Mouse (Mus musculus) limb, embryonic 14.5 days (tissue): ENCODE results near the gene Btn2a2. TPM values are rescaled to one million over a fixed set of nuclear protein-coding genes. Genes with fewer than 3 reads are reported as not detected.
A peak's percentile ranks its signal among the peaks of the same experiment; 100 is the strongest.

Experiments used
- ATAC-seq: fragments of 200-750 bp; cut with Nextera tagmentation; 2 replicates; pipeline ENCODE4 v1.8.0; 2017; ENCODE audit warnings: low read depth, moderate number of reproducible peaks, moderate TSS enrichment; ENCODE audit not compliant: low FRiP score
- DNase-seq: peaks from one replicate; pipeline ENCODE4 v3.0.0-alpha.2; 2015; ENCODE audit warnings: low spot score
- H3K27ac ChIP-seq: fragments of 300-500 bp; sonication (generic); replicated peaks from 2 replicates; pipeline ENCODE4 v1.5.1; 2014; ENCODE audit warnings: low read depth, mild to moderate bottlenecking, low read length, moderate library complexity, mixed read lengths
- H3K27me3 ChIP-seq: fragments of 300-500 bp; sonication (generic); 2 replicates; pipeline ENCODE4 v1.6.1; 2014; ENCODE audit warnings: low read length, mixed read lengths; ENCODE audit not compliant: control insufficient read depth, insufficient read depth
- H3K36me3 ChIP-seq: fragments of 300-500 bp; sonication (generic); 2 replicates; pipeline ENCODE4 v1.6.1; 2014; ENCODE audit warnings: mild to moderate bottlenecking, low read length, moderate library complexity, mixed read lengths; ENCODE audit not compliant: control insufficient read depth, insufficient read depth
- H3K4me1 ChIP-seq: fragments of 300-500 bp; sonication (generic); 2 replicates; pipeline ENCODE4 v1.6.1; 2014; ENCODE audit warnings: antibody characterized with exemption, low read length, mixed read lengths; ENCODE audit not compliant: control insufficient read depth, insufficient read depth
- H3K4me2 ChIP-seq: fragments of 300-500 bp; sonication (generic); replicated peaks from 2 replicates; pipeline ENCODE4 v1.6.1; 2014; ENCODE audit warnings: low read depth, mild to moderate bottlenecking, low read length, moderate library complexity; ENCODE audit not compliant: severe bottlenecking
- H3K4me3 ChIP-seq: fragments of 300-500 bp; sonication (generic); replicated peaks from 2 replicates; pipeline ENCODE4 v1.5.1; 2014; ENCODE audit warnings: low read length
- H3K9ac ChIP-seq: fragments of 300-500 bp; sonication (generic); 2 replicates; pipeline ENCODE4 v1.6.1; 2014; ENCODE audit warnings: mild to moderate bottlenecking, low read depth, low read length, moderate library complexity; ENCODE audit not compliant: severe bottlenecking
- H3K9me3 ChIP-seq: fragments of 300-500 bp; sonication (generic); 2 replicates; pipeline ENCODE4 v1.6.1; 2016; ENCODE audit warnings: low read length; ENCODE audit not compliant: control insufficient read depth
- POLR2A ChIP-seq: fragments of 200-500 bp; IDR thresholded peaks from 2 replicates; pipeline ENCODE4 v1.8.0; 2012; ENCODE audit warnings: inconsistent platforms, mild to moderate bottlenecking, moderate library complexity, borderline replicate concordance; ENCODE audit not compliant: insufficient read depth, insufficient read length; ENCODE audit errors: extremely low read depth
- WGBS: fragments of 180-500 bp; shearing (Covaris S2); extraction: QIAGEN DNeasy Blood & Tissue Kit; methylation state at CpG from one replicate; pipeline ENCODE4 v1.1.7; 2014; 5-methylcytosine and 5-hydroxymethylcytosine counted together
- polyA plus RNA-seq, 2 experiments: library from polyadenylated mRNA; depleted of rRNA in 1 of 2; stranded (reverse) in 1 of 2; unstranded in 1 of 2; fragments of >200 nt; fragmentation: Nextera tagmentation in 1 of 2; extraction: Ambion mirVana in 1 of 2; gene quantifications; 2 replicates each; pipeline versions ENCODE4 v1.2.1 to v1.2.3; 2012 to 2014

Btn2a2 gene
- polyA plus RNA-seq, 2 experiments: 0.62 to 0.89 TPM

GRCm38 (mm10) chr13:23453362-23453862, 35.2 kb downstream of the Btn2a2 start:
- no peaks in the 10 kb centered on the region for H3K4me1 ChIP-seq
- H3K27ac ChIP-seq: peak overlapping the region; percentile 67
- ATAC-seq (peak; percentile 86), DNase-seq (peak; percentile 87)
- H3K9me3 ChIP-seq: no peaks in the 10 kb centered on the region
- H3K4me2 ChIP-seq: peak overlapping the region; percentile 43
- H3K4me3 ChIP-seq: peak overlapping the region; percentile 54
- no peaks in the 10 kb centered on the region for H3K36me3 ChIP-seq
- peak overlapping the region; percentile 61 for H3K9ac ChIP-seq
- WGBS: under 1% methylated on average over 25 of the region's 25 CpGs
- TF ChIP-seq POLR2A: peak; percentile 59; the same call in 1 of the 2 replicates
- no peaks in the 10 kb centered on the region for H3K27me3 ChIP-seq

GRCm38 (mm10) chr13:23450398-23450797, 38.3 kb downstream of the Btn2a2 start:
- 2% methylated on average over 15 of the region's 15 CpGs for WGBS
- peak; percentile 95 for DNase-seq
- H3K4me1 ChIP-seq: no peaks in the 10 kb centered on the region
- H3K27me3 ChIP-seq: no peaks in the 10 kb centered on the region
- H3K27ac ChIP-seq: 0 out of 2 replicates have a peak overlapping the region, but pooled peaks have one; percentile 22
- H3K9me3 ChIP-seq: no peaks in the 10 kb centered on the region
- peak overlapping the region; percentile 51 for H3K9ac ChIP-seq
- no peak for TF ChIP-seq POLR2A
- peak overlapping the region; percentile 56 for H3K4me2 ChIP-seq
- no peak; the same call in 1 of the 2 replicates for ATAC-seq
- H3K4me3 ChIP-seq: peak overlapping the region; percentile 48
- no peaks in the 10 kb centered on the region for H3K36me3 ChIP-seq

DNA sequence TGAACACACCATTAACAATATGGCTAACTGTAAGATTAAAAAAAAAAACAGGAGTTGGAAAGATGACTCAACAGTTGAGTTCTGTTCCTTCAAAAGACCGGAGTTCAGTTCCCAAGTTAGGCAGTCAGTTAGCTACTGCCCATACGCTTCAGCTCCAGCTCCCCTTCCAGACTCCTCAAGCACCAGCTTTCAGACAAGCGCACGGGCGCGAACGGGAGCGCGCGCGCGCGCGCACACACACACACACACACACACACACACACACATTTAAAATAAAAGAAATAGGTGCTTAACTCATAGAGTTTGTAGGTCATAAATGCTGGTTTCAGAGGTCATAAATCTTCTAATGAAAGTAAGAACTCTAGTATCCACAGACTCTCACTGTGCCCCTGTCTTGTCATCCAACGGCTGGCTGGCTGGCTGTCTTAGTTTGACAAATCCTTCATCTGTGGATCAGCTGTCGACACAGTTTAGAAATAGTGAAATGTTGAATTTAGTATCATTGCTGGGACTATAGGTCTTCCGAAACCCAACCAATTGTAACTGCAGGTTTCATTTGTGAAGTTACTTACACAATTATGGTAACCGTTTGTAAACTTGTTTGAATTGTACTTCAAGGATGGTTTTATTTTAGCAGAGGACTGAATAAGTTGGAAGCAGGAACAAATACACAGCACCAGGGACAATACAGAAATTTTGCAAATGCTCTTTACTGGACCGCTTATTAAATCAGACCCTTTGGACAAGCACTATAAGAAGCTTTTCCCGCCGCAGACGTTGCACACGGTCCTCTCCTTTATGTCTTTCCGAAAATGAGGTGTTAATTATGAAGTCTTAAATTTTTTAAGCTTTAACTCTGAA, 39.2 kb downstream of the Btn2a2 start:
- under 1% methylated on average over 24 of the region's 24 CpGs for WGBS

GRCm38 (mm10) chr13:23448758-23449157, 39.9 kb downstream of the Btn2a2 start:
- no peaks in the 10 kb centered on the region for H3K9me3 ChIP-seq
- DNase-seq (no peak), ATAC-seq (no peak)
- peak overlapping the region; percentile 48 for H3K4me3 ChIP-seq
- no peaks in the 10 kb centered on the region for H3K36me3 ChIP-seq
- H3K27ac ChIP-seq: no peak overlapping the region
- H3K9ac ChIP-seq: no peak overlapping the region
- H3K27me3 ChIP-seq: no peaks in the 10 kb centered on the region
- 0 out of 2 replicates have a peak, but pooled peaks cover 4% of the 10 kb centered on the region for H3K4me1 ChIP-seq
- H3K4me2 ChIP-seq: peak overlapping the region; percentile 56
- 48% methylated on average over 3 of the region's 3 CpGs for WGBS
- TF ChIP-seq POLR2A: no peak

More for the DNA sequence above, 39.2 kb downstream of the Btn2a2 start:
- Histone ChIP-seq H3K4me2 (peak overlapping the region; percentile 56), H3K9ac (peak overlapping the region; percentile 51), H3K9me3 (no peaks in the 10 kb centered on the region), H3K27ac (0 out of 2 replicates have a peak overlapping the region, but pooled peaks have one; percentile 39), H3K4me1 (0 out of 2 replicates have a peak, but pooled peaks cover under 1% of the 10 kb centered on the region), H3K4me3 (peak overlapping the region; percentile 48), H3K27me3 (no peaks in the 10 kb centered on the region), H3K36me3 (no peaks in the 10 kb centered on the region)
- peak; percentile 88 for DNase-seq
- no peak for TF ChIP-seq POLR2A
- peak; percentile 20; the same call in 1 of the 2 replicates for ATAC-seq

DNA sequence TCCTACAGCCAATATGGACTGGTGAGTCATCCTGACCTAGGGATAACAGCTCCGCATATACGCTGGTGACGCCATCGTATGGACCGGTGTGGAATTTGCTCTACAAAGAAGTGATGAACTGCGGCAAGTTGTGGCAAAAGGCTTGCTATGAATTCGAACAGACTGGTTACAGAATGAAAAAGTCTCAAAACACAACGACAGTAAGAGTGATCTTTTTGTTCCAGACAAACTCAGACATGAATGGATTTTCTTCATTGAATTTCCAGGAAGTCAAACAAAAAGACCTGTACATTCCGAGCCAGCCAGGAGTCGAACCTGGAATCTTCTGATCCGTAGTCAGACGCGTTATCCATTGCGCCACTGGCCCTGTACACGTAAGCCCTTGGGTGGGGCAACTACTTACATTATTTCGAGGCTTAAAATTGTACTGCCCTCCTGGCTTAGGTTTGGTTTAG, 42.1 kb downstream of the Btn2a2 start:
- H3K4me1 ChIP-seq: 0 out of 2 replicates have a peak, but pooled peaks cover 4% of the 10 kb centered on the region
- TF ChIP-seq POLR2A: no peak
- peak; percentile 89 for DNase-seq
- H3K9me3 ChIP-seq: no peaks in the 10 kb centered on the region
- peak overlapping the region; percentile 97 for H3K27ac ChIP-seq
- peak overlapping the region; percentile 43 for H3K9ac ChIP-seq
- H3K27me3 ChIP-seq: no peaks in the 10 kb centered on the region
- peak overlapping the region; percentile 50 for H3K4me2 ChIP-seq
- ATAC-seq: peak; percentile 59
- H3K4me3 ChIP-seq: peak overlapping the region; percentile 60
- WGBS: under 1% methylated on average over 16 of the region's 16 CpGs
- H3K36me3 ChIP-seq: no peaks in the 10 kb centered on the region
